Mouse (Mus musculus) kidney, postnatal 14 days (tissue): ENCODE measurements around the gene Csrp1.

Experiments
- DNase-seq: peaks from one replicate; pipeline ENCODE4 v3.0.0; 2022; ENCODE audit warnings: mixed read lengths

Csrp1 gene

GRCm38 (mm10) chr1:135698451-135698921 lies 21.4 kb upstream of the Csrp1 start:
- DNase-seq: no peak

- DNase-seq: peak; percentile 80
Measured at GRCm38 (mm10) chr1:135698996-135699705, 20.7 kb upstream of the Csrp1 start.

- DNase-seq: no peak
Measured at GRCm38 (mm10) chr1:135699892-135700291, 20.0 kb upstream of the Csrp1 start.

GRCm38 (mm10) chr1:135700605-135701004 lies 19.3 kb upstream of the Csrp1 start:
- peak; percentile 77 for DNase-seq

- DNase-seq: no peak
Measured at GRCm38 (mm10) chr1:135701314-135701713, 18.5 kb upstream of the Csrp1 start.

GRCm38 (mm10) chr1:135702722-135703121 lies 17.1 kb upstream of the Csrp1 start:
- no peak for DNase-seq

GRCm38 (mm10) chr1:135704317-135704821 lies 15.5 kb upstream of the Csrp1 start:
- no peak for DNase-seq

GRCm38 (mm10) chr1:135708369-135708768 lies 11.5 kb upstream of the Csrp1 start:
- no peak for DNase-seq

GRCm38 (mm10) chr1:135711126-135711525 lies 8.7 kb upstream of the Csrp1 start:
- peak; percentile 44 for DNase-seq

- no peak for DNase-seq
Measured at GRCm38 (mm10) chr1:135714028-135714815, 5.6 kb upstream of the Csrp1 start.

- no peak for DNase-seq
Measured at GRCm38 (mm10) chr1:135714901-135715609, 4.8 kb upstream of the Csrp1 start.

- peak; percentile 85 for DNase-seq
Measured at GRCm38 (mm10) chr1:135719486-135719885, 375 bp upstream of the Csrp1 start.

- no peak for DNase-seq
Measured at GRCm38 (mm10) chr1:135723016-135723415, 3.2 kb downstream of the Csrp1 start.

GRCm38 (mm10) chr1:135724134-135724533 lies 4.3 kb downstream of the Csrp1 start:
- no peak for DNase-seq

- DNase-seq: no peak
Measured at GRCm38 (mm10) chr1:135725324-135725723, 5.5 kb downstream of the Csrp1 start.

GRCm38 (mm10) chr1:135725936-135726335 lies 6.1 kb downstream of the Csrp1 start:
- DNase-seq: peak; percentile 78

GRCm38 (mm10) chr1:135728631-135729366 lies 8.9 kb downstream of the Csrp1 start:
- peak; percentile 91 for DNase-seq

- no peak for DNase-seq
Measured at GRCm38 (mm10) chr1:135729367-135729713, 9.5 kb downstream of the Csrp1 start.

- no peak for DNase-seq
Measured at GRCm38 (mm10) chr1:135729821-135730220, 10.0 kb downstream of the Csrp1 start.

GRCm38 (mm10) chr1:135730296-135730695 lies 10.4 kb downstream of the Csrp1 start:
- DNase-seq: peak; percentile 35

- DNase-seq: no peak
Measured at GRCm38 (mm10) chr1:135731393-135731792, 11.5 kb downstream of the Csrp1 start.

GRCm38 (mm10) chr1:135731897-135732684 lies 12.2 kb downstream of the Csrp1 start:
- peak; percentile 65 for DNase-seq
